Mouse (Mus musculus): ENCODE data around the gene 4933428G20Rik. TPM values are rescaled to one million over a fixed set of nuclear protein-coding genes. Genes with fewer than 3 reads are reported as not detected.

Gene 4933428G20Rik
- polyA plus RNA-seq, 1 experiment from 2014 or later, result 0.32 TPM

- Histone ChIP-seq H3K9me3 (ENCODE audit: low read length) (no peaks in the 10 kb centered on the region), H3K36me3 (ENCODE audit: insufficient read depth, low read length) (peaks cover 7% of the 10 kb centered on the region; the same call in 1 of the 2 replicates), H3K4me1 (ENCODE audit: insufficient read depth, low read depth, low read length) (peaks cover 22% of the 10 kb centered on the region), H3K9ac (replicated peaks; ENCODE audit: low read depth) (no peak overlapping the region), H3K4me2 (replicated peaks; ENCODE audit: low read depth, low read length) (no peak overlapping the region), H3K27me3 (replicated peaks; ENCODE audit: insufficient read depth, low read length) (no peaks in the 10 kb centered on the region), H3K4me3 (ENCODE audit: low read depth, low read length) (no peak overlapping the region), H3K27ac (ENCODE audit: low read length) (no peak overlapping the region)
- 65% methylated on average over 6 of the region's 6 CpGs for WGBS
- DNase-seq (ENCODE audit: low spot score) (no peak), ATAC-seq (no peak)
- TF ChIP-seq CTCF (IDR thresholded peaks at IDR 0.05) (no peak), EP300 (IDR thresholded peaks at IDR 0.05) (no peak)
Measured at GRCm38 (mm10) chr11:97445596-97445995, 54.5 kb downstream of the 4933428G20Rik start.

GRCm38 (mm10) chr11:97442891-97443675 is 57.1 kb downstream of the 4933428G20Rik start:
- Histone ChIP-seq H3K27me3 (replicated peaks; ENCODE audit: insufficient read depth, low read length) (no peaks in the 10 kb centered on the region), H3K27ac (ENCODE audit: low read length) (no peak overlapping the region), H3K4me2 (replicated peaks; ENCODE audit: low read depth, low read length) (0 out of 2 replicates have a peak overlapping the region, but pooled peaks have one; percentile 11), H3K4me1 (ENCODE audit: insufficient read depth, low read depth, low read length) (peaks cover 36% of the 10 kb centered on the region), H3K36me3 (ENCODE audit: insufficient read depth, low read length) (peaks cover 1% of the 10 kb centered on the region; the same call in 1 of the 2 replicates), H3K4me3 (ENCODE audit: low read depth, low read length) (peak overlapping the region; percentile 3; the same call in 1 of the 2 replicates), H3K9ac (replicated peaks; ENCODE audit: low read depth) (peak overlapping the region; percentile 39; the same call in 1 of the 2 replicates), H3K9me3 (ENCODE audit: low read length) (no peaks in the 10 kb centered on the region)
- no peak for ATAC-seq
- TF ChIP-seq EP300 (IDR thresholded peaks at IDR 0.05) (no peak), CTCF (IDR thresholded peaks at IDR 0.05) (no peak)
- no peak for DNase-seq (ENCODE audit: low spot score)
- 74% methylated on average over 11 of the region's 11 CpGs for WGBS

- Histone ChIP-seq H3K36me3 (ENCODE audit: insufficient read depth, low read length) (no peaks in the 10 kb centered on the region; the same call in 1 of the 2 replicates), H3K27me3 (replicated peaks; ENCODE audit: insufficient read depth, low read length) (no peaks in the 10 kb centered on the region), H3K4me2 (replicated peaks; ENCODE audit: low read depth, low read length) (peak overlapping the region; percentile 94), H3K4me3 (ENCODE audit: low read depth, low read length) (peak overlapping the region; percentile 82), H3K9me3 (ENCODE audit: low read length) (no peaks in the 10 kb centered on the region), H3K9ac (replicated peaks; ENCODE audit: low read depth) (peak overlapping the region; percentile 27), H3K27ac (ENCODE audit: low read length) (peak overlapping the region; percentile 94), H3K4me1 (ENCODE audit: insufficient read depth, low read depth, low read length) (peaks cover 45% of the 10 kb centered on the region)
- DNase-seq (ENCODE audit: low spot score), result peak; percentile 47
- no peak for TF ChIP-seq CTCF (IDR thresholded peaks at IDR 0.05)
- no peak for TF ChIP-seq EP300 (IDR thresholded peaks at IDR 0.05)
- ATAC-seq, result no peak
- WGBS, result 11% methylated on average over 3 of the region's 3 CpGs
Measured at GRCm38 (mm10) chr11:97441658-97442125, 58.4 kb downstream of the 4933428G20Rik start.

DNA sequence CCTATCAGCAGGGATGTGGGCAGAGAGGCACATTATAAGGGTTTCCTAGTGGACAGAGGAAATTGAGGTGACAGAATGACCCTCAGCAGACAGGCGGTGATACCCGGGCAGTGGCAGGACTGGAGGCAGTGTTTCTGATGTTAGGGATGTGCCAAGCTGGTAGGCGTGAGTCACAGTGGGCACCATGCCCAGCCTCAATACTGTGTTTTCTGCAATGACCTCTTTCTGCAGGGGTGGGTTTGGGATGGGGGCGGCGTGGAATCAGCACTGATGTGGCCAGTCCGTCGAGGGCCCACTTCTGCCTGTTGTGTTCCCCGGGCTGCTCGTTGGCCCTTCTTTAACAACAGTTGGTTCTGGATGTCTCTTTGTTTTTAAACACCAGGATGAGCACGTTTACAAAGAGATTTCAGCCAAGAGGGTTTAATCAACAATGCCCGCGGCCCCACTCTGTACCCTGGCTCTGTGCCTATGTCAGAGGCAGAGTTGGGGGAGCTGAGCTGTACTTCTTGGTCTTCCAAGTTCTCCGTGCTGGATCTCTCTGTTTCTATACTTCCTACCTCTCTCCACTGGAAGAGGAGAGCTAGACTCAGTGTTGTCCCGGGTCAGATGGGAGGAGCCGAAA is 59.0 kb downstream of the 4933428G20Rik start:
- WGBS, result 22% methylated on average over 15 of the region's 15 CpGs
- Histone ChIP-seq H3K27ac (ENCODE audit: low read length) (peak overlapping the region; percentile 94), H3K27me3 (replicated peaks; ENCODE audit: insufficient read depth, low read length) (no peaks in the 10 kb centered on the region), H3K4me1 (ENCODE audit: insufficient read depth, low read depth, low read length) (peaks cover 51% of the 10 kb centered on the region), H3K9me3 (ENCODE audit: low read length) (no peaks in the 10 kb centered on the region), H3K36me3 (ENCODE audit: insufficient read depth, low read length) (no peaks in the 10 kb centered on the region; the same call in 1 of the 2 replicates), H3K4me3 (ENCODE audit: low read depth, low read length) (peak overlapping the region; percentile 82), H3K9ac (replicated peaks; ENCODE audit: low read depth) (peak overlapping the region; percentile 78), H3K4me2 (replicated peaks; ENCODE audit: low read depth, low read length) (peak overlapping the region; percentile 94)
- TF ChIP-seq EP300 (IDR thresholded peaks at IDR 0.05), result no peak
- no peak; the same call in 1 of the 2 replicates for TF ChIP-seq CTCF (IDR thresholded peaks at IDR 0.05)
- DNase-seq (ENCODE audit: low spot score) (peak; percentile 62), ATAC-seq (no peak)

Other genes starting within 250 kb of the 4933428G20Rik start
- gene Npepps, start 219.7 kb downstream of the 4933428G20Rik start, polyA plus RNA-seq (2015; fragmentation: Nextera tagmentation; extraction: Ambion mirVana), result 47.5 and 54.3 TPM in 2 replicates
- gene Mrpl45, start 184.6 kb downstream of the 4933428G20Rik start, polyA plus RNA-seq (2015; fragmentation: Nextera tagmentation; extraction: Ambion mirVana), result 19.2 and 22.4 TPM in 2 replicates
- gene Gpr179, start 148.3 kb downstream of the 4933428G20Rik start, polyA plus RNA-seq (2015; fragmentation: Nextera tagmentation; extraction: Ambion mirVana), result 0.23 and 0.24 TPM in 2 replicates
- gene Socs7, start 137.8 kb downstream of the 4933428G20Rik start, polyA plus RNA-seq (2015; fragmentation: Nextera tagmentation; extraction: Ambion mirVana), result 2.4 and 2.5 TPM in 2 replicates
- 7.0 and 8.4 TPM in 2 replicates for gene Arhgap23, start 84.8 kb downstream of the 4933428G20Rik start, polyA plus RNA-seq (2015; fragmentation: Nextera tagmentation; extraction: Ambion mirVana)
- gene Srcin1, start 75.8 kb upstream of the 4933428G20Rik start, polyA plus RNA-seq (2015; fragmentation: Nextera tagmentation; extraction: Ambion mirVana), result 0.36 and 0.45 TPM in 2 replicates
- gene Epop, start 129.4 kb upstream of the 4933428G20Rik start, polyA plus RNA-seq (2015; fragmentation: Nextera tagmentation; extraction: Ambion mirVana), result 3.5 and 4.1 TPM in 2 replicates
- 3.0 and 3.5 TPM in 2 replicates for gene Mllt6, start 163.1 kb upstream of the 4933428G20Rik start, polyA plus RNA-seq (2015; fragmentation: Nextera tagmentation; extraction: Ambion mirVana)
- 59.1 and 63.8 TPM in 2 replicates for gene Cisd3, start 185.5 kb upstream of the 4933428G20Rik start, polyA plus RNA-seq (2015; fragmentation: Nextera tagmentation; extraction: Ambion mirVana)
- 10.5 TPM in 2 replicates for gene Pcgf2, start 200.2 kb upstream of the 4933428G20Rik start, polyA plus RNA-seq (2015; fragmentation: Nextera tagmentation; extraction: Ambion mirVana)
- gene Psmb3, start 203.1 kb upstream of the 4933428G20Rik start, polyA plus RNA-seq (2015; fragmentation: Nextera tagmentation; extraction: Ambion mirVana), result 350 and 419 TPM in 2 replicates
- 0.86 and 1.3 TPM in 2 replicates for gene Pip4k2b, start 244.4 kb upstream of the 4933428G20Rik start, polyA plus RNA-seq (2015; fragmentation: Nextera tagmentation; extraction: Ambion mirVana)

Data from lung, postnatal 0 days (tissue).